Mouse (Mus musculus): ENCODE measurements around the gene Phactr2.

Phactr2 gene

DNA sequence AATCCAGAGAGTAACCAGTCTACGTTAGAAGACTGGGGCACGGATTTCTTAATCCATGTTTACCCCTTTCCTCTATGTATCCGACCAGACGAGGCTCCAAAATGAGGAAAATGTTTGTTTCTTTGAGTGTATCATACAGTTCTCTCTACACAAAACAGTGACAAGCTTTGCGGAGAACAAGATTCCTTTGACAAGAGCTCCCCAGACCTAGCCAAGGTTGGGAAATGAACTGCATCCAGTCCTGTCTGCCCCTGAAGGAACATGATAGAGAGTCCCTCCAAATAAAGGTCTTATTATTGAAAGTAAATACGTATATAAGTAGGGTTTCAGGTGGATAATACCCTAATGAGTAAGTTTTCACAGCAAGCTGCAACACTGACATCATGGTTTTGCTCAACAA, 199.1 kb downstream of the Phactr2 start:
- no peak for DNase-seq (ENCODE audit: low spot score in 2 of 2)

- DNase-seq (ENCODE audit: low spot score in 2 of 2), result no peak
Observed at GRCm38 (mm10) chr10:13274699-13275098, 199.5 kb downstream of the Phactr2 start.

DNA sequence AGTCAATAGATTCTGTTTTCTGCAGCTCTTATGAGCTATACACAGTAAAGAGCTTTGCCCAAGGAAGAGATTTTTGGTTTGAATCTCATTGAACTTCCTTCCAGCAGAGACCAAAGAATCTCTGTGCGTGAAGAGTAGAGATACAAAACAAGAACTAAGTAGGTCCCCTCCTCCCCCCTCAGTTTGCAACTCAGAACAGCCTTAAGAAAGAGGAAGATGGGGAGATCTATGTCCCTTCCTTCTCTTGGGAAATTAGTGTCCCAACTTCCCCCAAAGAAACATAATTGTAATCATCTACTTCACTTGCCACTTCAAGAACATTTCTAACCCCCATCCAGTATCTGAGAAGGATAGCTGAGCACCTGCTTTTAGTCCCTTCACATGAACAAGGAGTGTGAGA, 200.5 kb downstream of the Phactr2 start:
- DNase-seq (ENCODE audit: low spot score in 2 of 2), result no peak

- DNase-seq (ENCODE audit: low spot score in 2 of 2), result no peak
Observed at GRCm38 (mm10) chr10:13271716-13272115, 202.5 kb downstream of the Phactr2 start.

GRCm38 (mm10) chr10:13271099-13271498, 203.1 kb downstream of the Phactr2 start:
- DNase-seq (ENCODE audit: low spot score in 2 of 2), result no peak

DNA sequence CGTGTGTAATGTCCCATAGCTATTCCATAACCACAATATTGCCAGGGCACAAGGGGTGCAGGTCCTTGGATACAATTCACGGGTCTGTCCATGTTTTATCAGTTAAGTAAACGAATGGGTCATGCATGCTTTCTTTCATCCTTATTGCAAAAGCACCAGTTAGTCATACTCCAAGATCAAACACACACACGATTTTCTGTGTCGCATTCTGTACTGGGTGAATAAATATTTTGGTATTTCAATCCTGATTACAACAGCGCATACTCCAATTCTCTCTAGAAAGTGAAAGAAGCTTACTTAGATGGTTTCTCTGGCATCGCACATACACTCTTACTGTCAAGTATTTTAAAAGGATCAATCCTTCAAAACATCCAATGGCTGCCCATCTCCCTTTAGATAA, 203.9 kb downstream of the Phactr2 start:
- no peak for DNase-seq (ENCODE audit: low spot score in 2 of 2)

- DNase-seq (ENCODE audit: low spot score in 2 of 2), result no peak
Observed at GRCm38 (mm10) chr10:13259251-13259650, 215.0 kb downstream of the Phactr2 start.

DNA sequence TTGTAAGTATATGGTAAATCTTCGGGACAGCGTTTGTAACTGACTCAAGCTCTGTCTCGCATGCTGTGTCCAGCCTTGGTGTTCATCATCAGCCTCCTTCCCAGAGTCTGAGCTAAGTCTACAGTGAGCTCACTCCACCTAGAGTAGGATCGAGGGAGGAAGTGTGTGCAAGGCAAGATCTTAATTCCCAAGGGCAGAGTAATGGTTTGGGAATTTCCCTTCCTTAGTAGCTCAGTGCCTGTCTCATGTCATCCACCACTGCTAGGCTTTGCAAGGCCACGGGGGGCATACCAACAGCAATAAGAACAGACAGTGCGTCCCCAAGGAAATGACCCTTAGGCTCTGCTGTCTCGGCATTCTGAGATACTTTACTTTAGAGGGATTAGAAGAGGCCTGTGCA, 218.0 kb downstream of the Phactr2 start:
- DNase-seq (ENCODE audit: low spot score in 2 of 2), result no peak

DNA sequence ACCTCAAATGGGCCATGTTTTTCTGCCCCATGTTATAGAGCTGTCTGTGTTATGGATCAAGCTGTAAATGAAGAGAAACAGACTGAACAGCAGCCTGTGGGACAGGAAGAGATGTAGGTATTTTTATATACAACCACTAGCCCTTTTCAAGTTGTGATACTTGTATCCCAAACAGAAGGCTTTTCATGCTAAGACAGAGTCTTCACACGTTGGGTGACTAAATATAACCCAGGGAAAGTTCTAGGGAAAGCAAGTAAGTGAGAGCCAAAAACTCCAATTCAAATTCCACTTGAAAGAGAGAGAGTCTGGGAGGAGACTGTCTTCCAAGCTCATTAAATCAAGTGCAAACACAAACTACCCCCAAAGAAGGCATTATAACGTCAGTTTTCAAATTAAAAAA, 223.9 kb downstream of the Phactr2 start:
- DNase-seq (ENCODE audit: low spot score in 2 of 2), result no peak

- no peak for DNase-seq (ENCODE audit: low spot score in 2 of 2)
Observed at GRCm38 (mm10) chr10:13249126-13249525, 225.1 kb downstream of the Phactr2 start.

DNA sequence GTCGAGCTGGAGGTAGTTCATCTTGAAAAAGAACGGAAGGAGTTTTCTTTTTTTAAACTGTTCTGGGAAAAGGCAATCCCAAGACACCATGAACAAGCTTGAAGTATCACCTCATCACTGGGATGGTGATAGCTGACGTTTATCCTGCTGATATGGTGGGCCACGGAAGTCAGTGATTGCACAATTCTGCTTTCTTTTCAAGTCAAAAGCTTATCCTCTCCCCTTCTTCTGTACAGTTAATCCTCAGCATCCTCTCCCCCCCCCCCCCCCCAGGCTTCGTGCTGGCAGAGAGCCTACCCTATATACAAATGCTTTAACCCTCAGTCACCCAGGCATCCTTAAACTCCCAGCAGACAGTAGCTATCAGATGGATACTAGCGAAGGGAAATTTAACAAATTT, 228.5 kb downstream of the Phactr2 start:
- DNase-seq (ENCODE audit: low spot score in 2 of 2), result no peak

DNA sequence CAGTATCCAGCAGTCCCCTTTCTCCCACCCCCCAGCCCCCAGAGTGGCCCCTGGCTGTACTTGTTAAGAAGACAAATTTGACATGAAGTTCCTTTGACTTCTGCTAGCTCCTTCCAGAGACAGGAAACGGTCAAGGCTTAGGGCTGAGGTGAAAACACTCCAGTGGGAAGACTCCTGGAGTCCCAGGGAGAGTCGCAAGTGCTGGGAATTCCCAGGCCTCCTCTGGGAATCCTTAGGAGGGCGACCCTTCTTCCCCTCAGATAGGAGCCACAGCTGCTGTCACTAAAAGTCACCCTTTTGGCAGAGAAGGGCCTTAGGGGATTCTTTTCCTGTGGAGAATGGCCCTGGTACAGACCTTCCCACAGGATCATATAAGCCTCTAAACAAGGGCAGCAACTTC, 230.0 kb downstream of the Phactr2 start:
- DNase-seq (ENCODE audit: low spot score in 2 of 2), result no peak

DNA sequence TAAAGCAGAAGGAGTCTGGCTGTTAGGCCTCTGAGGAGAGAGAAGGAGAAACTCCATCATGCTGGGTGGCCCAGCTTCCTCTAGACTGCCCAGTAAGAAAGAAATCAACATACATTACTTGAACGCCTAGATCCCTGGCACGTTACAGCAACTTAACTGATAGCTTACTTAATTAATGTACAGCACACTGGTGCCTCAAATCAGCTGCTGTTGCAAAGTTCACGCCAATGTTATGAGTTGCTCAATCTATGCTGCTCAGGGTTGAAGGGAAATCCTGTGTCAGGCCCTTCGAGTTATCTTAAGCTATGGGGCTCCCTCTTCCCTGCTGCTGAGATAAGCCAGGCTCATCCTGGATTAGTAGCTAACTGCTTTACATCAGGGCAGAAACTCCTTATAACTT, 233.8 kb downstream of the Phactr2 start:
- DNase-seq (ENCODE audit: low spot score in 2 of 2), result no peak

- DNase-seq (ENCODE audit: low spot score in 2 of 2), result no peak
Observed at GRCm38 (mm10) chr10:13238188-13238587, 236.0 kb downstream of the Phactr2 start.

- no peak for DNase-seq (ENCODE audit: low spot score in 2 of 2)
Observed at GRCm38 (mm10) chr10:13236866-13237265, 237.3 kb downstream of the Phactr2 start.

GRCm38 (mm10) chr10:13234503-13234902, 239.7 kb downstream of the Phactr2 start:
- DNase-seq (ENCODE audit: low spot score in 2 of 2), result no peak

GRCm38 (mm10) chr10:13233941-13234340, 240.3 kb downstream of the Phactr2 start:
- DNase-seq (ENCODE audit: low spot score in 2 of 2), result no peak

- DNase-seq (ENCODE audit: low spot score in 2 of 2), result no peak
Observed at GRCm38 (mm10) chr10:13233143-13233622, 241.0 kb downstream of the Phactr2 start.

- no peak for DNase-seq (ENCODE audit: low spot score in 2 of 2)
Observed at GRCm38 (mm10) chr10:13232443-13233142, 241.6 kb downstream of the Phactr2 start.

DNA sequence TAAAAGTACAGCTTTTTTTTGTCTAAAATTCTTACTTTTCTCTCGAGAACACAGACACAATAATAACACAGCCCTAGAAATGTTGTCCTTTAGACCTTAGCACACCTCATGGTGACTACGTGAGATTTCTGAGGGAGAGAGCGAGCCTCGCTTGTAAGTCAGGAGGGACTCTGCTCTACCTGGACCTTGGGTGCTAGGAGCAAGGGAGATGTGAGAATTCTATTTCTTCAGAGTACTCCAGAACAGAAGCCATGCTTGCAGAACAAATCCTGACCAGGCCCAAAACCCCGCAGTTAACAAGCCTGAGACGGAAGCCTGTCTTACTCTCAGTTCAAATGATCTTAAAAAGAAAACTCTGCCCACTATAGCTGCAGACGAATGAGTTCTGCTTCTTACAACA, 243.5 kb downstream of the Phactr2 start:
- DNase-seq (ENCODE audit: low spot score in 2 of 2), result no peak

DNA sequence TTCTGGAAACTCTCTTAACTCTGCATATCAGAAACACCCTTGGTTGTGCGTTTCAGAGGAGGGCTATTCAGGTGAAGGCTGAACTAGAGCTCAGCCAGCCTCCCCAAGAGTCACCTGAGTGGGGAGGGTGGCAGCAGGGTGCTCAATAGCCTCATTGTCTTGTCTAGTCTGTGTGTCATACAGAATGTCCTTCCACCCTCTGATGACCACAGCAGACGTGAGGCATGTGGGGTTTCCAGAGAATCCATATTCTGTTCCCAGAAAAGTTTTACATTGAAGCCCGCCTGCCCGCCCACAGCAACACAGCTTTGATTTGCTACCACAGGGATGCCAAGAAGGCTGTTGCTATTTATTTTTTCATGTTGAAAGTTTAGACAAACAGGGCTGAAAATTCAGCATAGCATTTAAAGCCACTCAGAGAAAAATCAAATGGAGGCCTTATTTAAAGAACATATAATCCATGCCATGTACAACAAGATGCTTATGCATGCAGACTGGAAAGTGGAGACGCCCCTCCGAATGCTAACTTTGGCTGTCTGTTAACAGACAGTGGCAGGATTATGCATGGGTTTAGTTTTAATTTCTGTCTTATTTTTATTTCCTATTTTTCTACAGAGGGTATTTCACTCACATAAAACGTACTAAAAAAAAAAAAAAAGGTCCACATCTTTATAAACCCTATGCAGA, 248.7 kb downstream of the Phactr2 start:
- no peak for DNase-seq (ENCODE audit: low spot score in 2 of 2)

- no peak for DNase-seq (ENCODE audit: low spot score in 2 of 2)
Observed at GRCm38 (mm10) chr10:13222135-13222534, 252.1 kb downstream of the Phactr2 start.

DNA sequence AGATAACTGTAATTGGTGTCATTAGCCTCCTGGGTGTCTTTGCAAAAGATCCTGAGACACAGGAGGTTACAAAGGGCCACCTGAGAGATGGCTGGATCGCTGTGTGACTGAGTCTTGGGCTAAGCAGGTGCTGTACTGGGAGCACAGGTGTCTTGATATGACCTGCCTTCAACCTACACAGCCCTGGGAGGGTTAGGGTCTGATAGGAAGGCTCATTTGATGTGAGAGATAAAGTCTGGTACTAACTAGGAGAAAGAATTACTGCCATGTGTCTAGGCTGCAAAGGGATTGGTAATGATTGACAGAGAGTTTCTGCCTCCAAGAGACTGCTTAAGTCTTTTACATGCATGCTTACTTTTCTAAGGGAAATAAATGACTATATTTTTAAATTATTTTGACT, 254.2 kb downstream of the Phactr2 start:
- no peak for DNase-seq (ENCODE audit: low spot score in 2 of 2)

All from frontal cortex, postnatal 10 days (tissue).